Mouse (Mus musculus) retina, postnatal 1 day (tissue): Measurements from ENCODE around the gene Utp6.

Experiments used
- DNase-seq: peaks from one replicate; pipeline ENCODE4 v3.0.0-alpha.2; 2012

Gene Utp6

DNA sequence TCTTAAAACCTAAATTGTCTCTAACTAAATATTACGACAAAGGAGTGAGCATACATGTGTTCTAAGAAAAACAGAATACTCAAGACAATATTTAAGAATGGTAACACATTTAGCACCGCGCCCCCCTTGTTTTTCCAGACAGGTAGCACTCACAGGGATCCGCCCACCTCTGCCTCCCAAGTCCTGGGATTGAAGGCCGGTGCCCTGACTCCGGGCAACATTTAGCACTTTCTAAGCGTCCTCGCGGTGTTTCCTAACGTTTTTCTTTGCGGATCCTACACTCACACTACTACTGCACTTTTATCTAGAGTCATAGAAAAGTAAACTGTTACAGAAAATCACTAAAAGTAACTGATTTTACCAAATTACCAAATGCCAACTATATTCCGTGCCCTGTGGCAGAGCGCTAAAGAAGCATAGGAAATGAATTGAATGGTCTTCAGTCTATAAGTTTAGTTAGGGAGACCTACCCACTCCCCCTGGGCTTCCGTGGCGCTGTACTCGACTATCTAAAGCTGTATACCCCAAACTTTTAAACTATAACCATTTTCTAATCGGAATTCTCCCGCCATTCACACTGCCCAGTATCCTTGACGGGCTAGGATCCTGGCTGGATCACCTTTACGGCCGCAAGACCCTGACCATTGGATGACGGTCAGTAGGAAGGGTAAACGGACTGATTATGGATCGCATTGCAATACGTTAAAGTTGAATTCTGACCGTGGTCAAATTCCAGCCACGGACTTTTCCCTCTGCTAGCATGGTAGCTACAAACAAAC is 655 bp downstream of the Utp6 start:
- DNase-seq: no peak

DNA sequence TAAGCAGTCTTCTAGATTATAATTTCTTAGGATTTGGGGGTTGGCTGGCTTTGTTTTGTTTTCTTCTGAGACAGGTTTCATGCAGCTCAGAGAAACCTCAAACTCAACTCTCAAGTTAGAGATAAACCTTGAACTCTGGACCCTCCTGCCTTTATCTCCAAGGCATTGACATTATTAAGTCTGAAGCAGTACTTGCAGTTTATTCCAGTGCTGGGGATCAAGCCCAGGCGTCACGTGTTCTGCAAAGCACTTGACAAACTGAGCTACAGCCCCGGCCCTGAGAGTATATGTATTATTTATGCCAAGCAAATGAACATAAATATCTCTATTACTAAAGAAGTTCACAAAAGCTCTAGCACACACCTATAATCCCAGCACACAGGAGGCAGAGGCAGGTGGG is 14.9 kb downstream of the Utp6 start:
- DNase-seq: no peak

DNA sequence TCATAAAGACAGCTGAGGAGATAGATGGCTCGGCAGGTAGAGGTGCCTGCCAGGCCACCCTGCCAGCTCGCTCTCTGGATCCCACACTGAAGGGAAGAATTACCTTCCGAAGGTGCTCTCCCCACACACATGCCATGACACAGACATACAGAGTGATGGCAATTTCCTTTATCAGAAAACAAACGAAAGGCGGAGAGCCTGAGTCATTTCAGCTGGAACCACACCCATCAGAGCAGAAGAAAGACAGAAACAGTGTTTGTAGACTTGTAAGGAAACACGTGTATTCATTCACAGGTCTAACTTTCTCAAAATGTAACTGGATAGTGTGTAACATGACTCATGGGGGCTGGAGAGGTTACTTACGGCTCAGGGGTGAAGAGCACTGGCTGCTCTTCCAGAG is 18.6 kb downstream of the Utp6 start:
- DNase-seq: no peak

DNA sequence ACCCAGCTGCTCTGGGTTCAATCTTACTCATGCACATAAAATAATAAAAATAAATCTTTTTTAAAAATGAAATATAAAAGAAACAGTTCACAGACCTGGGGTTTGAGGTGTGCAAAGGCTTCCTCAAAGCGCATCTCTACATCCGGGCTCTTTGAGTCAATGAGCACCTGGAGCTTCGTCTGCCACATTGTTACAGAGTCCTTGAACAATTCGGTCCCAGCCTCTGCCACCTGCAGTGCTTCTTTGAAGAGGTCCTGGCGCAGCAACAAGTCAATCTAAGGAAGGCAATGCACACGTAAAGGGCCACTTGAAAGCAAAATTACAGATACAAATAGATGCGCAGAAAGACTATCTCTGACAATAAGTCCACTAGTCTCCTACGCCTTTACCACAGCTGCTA is 19.1 kb downstream of the Utp6 start:
- no peak for DNase-seq

DNA sequence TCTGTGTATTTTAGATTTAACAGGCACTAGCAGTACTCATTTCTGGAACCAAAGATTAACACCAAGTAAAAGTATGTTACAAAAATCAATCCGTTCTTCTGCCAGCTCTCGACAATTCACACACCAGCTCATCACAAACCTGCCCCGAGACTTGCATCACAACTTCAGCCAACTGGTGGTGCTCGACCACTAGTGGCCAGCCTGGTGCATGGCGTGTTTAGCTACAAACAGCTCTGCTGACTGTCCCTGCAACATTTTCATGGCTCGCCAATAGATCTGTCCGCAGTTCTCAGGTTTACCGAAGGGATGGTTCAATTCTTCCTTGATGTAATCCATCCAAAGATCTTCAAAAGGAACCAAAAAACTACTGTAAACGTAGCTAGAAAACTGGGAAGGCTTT is 26.4 kb downstream of the Utp6 start:
- no peak for DNase-seq

DNA sequence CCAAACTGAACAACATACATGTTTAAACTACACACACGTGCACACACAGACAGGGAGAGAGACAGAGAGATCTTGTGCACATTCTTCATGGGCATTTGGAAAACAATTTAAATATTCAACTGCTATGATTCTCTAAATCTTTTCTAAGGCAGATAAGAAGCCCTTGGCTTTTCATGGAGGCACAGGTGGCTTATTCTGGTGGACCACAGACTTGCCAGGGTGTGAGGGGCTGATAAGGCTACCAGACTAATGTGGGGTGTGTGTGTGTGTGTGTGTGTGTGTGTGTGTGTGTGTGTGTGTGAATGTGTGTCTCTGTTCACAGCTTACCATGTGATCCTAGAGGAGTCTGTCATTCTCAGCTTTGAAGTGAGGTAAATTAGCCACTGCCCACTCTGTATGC is 39.4 kb downstream of the Utp6 start:
- DNase-seq: no peak

DNA sequence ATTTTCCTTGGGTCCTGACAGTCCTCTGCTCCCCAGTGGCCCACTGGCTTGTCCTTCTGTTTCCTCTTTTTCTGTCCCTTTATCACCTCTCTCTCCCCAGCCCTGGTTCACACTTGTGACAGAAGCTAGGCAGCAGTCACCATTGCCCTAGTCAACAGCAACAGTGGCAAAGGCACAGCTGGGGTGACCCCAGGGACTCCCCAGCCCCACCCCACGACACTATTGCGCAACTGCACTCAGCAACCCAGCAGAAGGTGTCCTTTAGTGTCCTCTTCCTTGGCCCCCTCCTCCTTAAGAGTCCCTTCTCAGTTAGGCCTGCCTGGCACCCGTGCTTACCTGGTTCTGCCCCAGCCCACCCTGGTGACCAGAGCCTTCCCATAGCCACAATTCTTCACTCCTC is 40.0 kb downstream of the Utp6 start:
- DNase-seq: no peak

DNA sequence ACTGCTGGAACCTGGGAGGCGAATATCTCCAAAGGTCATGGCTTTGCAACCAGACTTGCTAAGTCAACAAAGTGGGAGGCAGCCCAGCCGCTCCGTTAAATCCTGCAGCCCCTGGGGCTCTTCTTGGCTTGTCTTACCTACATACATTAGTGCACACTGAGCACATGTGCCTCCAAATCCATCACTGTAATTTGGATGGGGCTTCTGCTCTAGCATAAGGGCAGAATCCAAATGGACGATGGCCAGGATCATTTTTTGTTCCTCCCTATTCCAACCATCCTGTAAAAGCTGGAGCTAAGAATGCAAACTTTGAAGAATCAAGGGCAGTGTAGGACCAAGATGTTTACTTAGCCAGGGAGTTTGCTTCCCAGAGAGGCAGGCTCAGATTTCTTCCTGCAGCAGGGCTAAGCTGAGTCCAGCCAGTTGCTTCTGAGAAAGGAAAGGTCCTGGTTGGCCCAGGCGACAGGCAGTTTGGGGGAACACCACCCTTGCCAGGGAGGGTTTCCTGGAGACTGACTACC is 41.6 kb downstream of the Utp6 start:
- no peak for DNase-seq

DNA sequence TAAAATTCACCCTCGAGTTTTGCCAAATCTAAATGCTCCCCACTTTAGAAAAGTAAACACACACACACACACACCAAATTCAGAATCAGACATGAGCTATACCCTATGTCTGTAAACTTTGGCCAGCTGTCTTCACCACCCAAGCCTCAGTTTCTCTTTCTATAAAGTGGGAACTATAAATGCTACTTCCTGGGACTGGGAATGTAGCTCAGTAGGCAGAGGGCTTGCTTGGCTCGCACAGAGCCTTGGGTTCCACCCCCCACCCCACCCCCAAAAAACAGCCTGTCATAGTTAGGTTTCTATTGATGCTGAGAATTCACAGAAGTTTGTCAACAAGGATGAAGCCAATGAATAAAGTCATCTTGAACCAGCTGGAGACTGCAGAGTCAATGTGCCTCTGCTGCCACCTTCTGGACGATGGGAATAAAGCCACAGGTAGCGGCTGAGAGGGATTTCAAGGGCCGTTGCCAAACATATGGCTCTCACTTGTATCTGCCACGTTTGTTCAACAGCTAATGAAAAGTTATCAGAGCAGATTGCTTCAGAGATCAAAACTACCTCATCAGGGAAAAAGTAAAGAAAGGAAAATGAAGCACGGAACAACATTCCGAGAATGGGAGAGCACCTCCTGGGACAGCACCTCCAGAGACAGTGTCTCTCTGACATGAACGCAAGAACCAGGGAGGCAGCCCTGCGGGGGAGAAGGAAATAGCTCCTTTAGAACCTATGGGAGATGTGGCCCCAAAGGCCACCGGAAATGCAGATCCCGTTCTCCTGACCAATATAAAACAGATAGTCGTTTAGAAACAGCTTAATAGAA is 42.3 kb downstream of the Utp6 start:
- DNase-seq: peak; percentile 87

DNA sequence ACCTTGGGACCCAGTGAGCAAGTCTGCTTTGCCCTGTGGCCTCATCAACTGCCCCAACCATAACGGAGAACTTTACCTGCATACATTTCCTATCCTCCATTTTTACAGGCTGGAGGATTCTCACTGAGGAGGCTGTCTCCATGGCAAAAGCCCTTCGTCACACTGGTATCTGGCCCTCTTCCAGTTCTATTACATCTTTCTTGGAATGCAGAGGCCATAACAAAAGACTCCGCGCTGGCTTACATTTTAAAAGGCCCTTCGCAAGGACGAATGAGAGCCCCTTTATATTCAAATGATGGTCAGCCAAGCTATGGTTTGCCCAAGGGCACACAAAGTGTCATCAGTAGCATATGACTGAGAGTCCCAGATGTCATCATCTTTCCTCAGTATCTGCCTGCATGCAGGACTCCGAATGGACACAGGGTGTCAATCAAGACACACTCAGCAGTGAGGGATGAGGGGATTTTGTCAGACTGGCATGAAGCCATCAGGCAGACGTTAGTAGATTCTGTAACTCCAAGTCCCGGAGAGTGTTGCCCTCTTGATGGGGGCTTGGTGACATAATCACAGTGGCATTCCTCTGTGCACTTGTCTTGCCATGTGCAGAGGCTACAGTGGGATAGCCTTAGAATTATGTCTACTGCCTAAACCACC is 46.4 kb downstream of the Utp6 start:
- DNase-seq: peak; percentile 29

DNA sequence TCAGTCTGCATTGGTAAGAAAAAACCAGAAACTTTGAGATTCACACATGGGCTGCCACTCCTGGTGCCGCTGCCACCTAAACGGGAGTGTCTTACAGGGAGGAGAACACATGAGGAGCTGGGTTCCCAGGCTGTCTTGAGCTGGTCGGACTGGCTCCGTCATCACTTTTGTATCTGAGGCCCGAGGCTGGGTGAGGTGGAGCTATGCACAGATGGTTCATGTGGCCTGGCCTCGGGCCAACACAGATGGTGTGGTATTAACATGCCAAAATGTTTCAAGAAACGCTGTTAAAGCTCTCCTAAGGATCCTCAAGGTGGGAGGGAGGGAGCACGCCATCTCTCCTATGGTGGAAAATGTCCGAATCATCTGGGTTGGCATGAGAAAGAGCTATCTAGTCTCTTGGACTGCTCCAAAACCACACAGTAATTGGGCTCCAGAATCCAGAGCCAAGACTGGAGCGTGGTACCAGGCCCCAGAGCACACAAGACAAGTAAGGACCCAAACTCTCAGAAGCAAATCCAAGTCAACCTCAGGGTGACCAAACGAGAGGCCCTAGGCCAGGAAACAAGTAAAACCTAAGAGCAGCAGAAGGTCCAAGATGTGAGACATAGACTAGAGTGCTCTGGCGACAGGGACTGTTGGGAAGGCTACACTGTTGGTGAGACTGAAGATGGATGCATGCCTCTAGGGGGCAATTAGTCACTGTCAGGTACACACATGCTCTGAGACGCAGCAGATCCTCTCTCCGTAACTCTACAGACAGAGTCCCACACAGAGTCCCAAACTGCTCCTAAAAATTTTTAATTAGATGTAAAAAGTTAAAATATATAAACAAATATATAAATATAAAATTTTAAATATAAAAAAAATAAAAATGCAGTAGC is 53.3 kb downstream of the Utp6 start:
- DNase-seq: peak; percentile 52

DNA sequence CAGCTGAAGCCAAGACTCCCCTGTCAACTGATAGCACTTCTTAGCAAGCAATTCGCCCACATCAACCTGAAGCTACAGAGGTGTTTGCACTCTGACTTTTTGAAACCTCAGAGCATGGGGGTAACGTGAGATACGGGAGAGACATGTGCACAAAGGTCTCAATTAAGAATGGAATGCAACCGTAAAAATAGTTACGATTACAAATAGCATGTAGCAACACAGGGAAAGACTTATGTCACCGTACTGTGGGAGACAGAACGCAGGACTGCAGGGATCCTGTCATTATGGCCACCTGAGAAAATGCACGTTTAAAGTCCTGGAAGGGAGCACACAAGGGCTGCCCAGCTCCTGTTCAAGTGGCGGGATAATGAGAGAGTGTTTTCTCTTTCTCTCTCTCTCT is 55.3 kb downstream of the Utp6 start:
- no peak for DNase-seq

DNA sequence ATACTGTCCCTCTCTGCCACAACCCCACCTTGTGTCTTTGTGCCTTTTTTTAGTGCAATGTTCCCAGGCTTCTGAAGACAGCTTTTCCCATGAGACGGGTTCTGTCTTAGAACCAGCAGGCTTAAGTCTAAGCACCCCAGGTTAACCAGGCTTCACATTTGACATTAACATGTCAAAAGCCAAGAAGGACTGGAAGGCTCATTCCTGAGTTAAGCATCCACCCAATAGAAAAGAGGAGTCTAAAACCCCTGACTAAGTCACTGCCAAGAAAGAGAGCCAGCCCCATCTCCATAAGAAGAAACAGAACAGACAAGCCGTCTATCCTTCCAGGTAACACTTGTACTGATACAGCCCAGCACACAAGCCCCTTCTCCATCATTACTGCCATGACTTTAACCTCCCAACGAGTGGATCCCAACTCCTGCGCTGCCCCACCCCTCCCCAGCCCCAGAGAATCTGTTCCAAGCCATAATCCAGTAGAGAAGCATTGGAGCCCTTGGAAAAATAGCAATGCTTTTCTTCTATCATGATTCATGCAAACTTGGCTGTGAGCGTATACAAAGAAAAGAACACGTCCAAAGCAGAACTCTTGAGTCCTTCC is 59.2 kb downstream of the Utp6 start:
- no peak for DNase-seq

DNA sequence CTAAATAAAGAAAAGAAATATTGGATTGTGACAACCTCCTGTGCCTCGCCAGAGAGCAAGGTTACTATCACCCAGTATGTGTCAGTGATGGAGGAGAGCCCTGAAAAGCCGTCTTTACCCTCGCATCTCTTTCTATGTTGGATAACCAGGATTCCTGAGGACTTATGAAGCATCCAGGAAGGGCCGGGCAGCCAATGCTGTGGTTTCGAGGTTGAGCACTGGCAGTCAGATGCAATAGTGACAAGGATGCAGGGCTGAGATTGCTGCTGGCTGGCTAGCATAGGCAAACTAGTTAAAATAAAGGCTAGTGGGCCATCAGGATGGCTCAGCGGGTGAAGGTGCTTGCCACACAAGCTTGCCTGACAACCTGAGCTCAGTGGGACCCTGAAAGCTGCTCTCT is 61.0 kb downstream of the Utp6 start:
- DNase-seq: no peak

DNA sequence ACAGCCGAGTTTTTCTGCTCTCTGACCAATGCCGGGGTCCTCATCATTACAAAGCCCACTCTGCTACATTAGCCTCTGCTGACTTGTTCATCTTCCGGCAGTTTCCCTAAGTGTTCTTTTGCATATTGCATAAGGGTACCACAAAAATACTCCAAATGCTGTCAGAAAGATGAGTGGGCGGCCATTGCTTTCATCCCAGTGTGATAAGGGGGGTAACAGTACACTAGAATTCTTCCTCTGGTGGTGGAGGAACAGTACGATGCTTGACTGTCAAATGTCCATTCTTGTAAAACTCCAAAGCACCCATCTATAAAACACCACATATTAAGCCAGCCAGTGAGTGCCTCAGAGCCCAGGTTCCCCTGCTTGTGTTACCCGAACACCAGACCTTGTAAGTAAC is 69.9 kb downstream of the Utp6 start:
- no peak for DNase-seq

DNA sequence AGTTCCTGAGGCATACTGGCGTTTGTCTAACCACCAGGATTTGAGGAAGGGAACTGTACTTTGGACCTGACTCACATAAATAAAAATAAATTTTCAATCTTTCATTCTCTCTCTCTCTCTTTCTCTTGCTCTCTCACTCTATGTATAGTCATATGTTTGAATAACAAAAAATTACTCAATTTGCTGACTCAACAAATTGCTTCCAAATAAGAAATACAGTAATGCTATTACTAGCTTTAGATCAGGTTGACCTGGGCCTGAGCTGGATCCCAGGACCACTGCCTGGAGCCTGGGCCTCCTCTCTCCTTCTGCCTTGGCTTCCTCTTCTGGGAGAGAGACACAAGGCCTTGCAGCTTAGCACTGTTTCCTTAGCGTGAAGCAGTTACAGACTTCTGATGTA is 71.4 kb downstream of the Utp6 start:
- no peak for DNase-seq

DNA sequence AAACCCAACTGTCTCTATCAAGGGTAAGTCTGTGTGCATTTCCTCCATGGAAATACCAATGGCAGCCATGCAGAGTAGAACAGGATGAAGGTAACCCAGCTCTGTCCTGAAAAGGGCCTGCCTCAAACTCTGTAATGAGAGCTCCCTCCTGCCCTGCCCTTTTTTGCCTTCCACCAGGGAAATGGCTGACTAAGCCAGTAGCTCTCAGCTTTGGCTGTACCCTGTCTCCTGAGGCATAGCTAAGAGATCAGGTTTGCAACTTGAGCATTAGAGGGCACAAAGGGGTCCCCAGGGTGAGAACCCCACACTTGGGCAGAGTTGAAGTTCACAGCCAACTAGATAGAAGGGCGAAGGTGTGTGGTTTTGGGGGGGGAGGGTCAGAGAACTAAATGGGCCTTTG is 75.2 kb downstream of the Utp6 start:
- no peak for DNase-seq

DNA sequence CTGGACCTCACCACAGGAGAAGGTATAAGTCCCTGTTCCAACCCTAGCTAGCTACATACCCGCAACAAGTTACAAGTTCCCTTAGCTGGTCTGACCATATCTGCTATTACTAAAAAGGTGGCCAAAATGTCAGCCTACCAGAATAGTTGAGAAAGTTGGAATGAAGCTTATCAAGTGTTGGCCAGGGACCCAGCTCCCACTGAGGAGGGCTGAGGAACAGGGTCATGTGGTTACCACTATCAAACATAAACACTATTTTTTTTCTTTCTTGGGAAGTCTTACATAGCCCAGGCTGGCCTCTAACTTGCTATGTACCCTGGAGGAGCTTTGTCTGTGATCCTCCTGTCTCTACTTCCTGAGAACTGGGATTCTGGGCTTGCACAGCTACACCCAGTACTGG is 75.8 kb downstream of the Utp6 start:
- no peak for DNase-seq

DNA sequence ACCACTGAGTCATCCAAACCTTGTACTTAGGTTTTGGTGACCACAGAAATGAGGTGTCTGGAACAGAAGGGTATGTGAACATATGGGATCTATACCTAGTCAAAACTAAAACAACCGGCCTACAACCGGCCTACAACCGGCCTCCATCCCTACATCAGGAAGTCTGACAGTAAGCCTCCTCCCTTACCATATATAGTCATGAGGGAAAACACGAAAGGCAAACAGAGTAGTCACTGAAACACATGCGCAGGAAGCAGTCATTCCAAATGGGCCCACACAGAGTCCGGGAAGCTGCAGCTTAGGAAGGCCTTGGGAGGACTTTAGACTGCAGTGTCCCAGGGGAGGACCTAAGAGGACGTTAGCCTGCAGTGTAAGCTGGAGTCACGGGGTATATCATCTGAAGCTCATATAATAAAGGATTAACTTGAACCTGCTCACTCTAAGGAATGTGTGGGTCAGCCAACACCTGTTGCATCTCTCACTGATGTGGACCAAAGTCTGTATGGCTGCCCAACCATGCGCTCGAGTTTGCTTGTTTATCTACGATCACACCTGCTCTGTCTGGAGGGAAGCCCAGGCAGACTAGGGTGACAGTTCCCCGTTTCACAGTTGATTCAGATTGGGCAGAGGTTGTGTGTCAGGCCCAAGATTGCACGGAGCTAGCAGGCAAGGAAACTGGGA is 76.3 kb downstream of the Utp6 start:
- DNase-seq: no peak

DNA sequence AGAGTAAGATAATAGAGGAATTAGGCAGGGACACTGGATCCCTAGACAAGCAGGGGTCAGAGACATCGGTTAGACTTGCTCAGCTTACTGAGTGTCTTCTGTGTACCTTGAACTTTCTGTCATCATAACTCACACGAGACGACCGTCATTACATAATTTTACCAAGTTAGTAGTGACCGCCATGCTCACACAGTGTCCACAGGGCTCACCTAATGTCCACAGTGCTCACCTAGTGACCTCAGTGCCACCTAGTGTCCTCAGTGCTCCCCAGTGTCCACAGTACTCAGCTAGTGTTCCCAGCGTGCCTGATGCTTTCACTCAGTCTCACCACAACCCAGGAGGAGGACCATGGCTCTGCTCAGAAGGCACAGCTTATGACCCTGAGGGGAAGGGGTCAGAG is 77.4 kb downstream of the Utp6 start:
- DNase-seq: no peak
